Mouse (Mus musculus) heart, adult 10 weeks (tissue): ENCODE results near the gene Zscan4-ps2. TPM values are rescaled to one million over a fixed set of nuclear protein-coding genes. Genes with fewer than 3 reads are reported as not detected.

ENCODE experiments used
- polyA plus RNA-seq: library from polyadenylated mRNA; stranded (reverse); fragments of 350-450 nt; fragmentation: Illumina TruSeq; extraction: RNeasy Lipid Tissue Mini Kit (QIAGEN cat#74804); gene quantifications from one replicate; pipeline ENCODE4 v1.2.3, GENCODE M21; 2014; ENCODE audit warnings: low read depth, low replicate concordance

Gene Zscan4-ps2
- not detected for polyA plus RNA-seq

DNA sequence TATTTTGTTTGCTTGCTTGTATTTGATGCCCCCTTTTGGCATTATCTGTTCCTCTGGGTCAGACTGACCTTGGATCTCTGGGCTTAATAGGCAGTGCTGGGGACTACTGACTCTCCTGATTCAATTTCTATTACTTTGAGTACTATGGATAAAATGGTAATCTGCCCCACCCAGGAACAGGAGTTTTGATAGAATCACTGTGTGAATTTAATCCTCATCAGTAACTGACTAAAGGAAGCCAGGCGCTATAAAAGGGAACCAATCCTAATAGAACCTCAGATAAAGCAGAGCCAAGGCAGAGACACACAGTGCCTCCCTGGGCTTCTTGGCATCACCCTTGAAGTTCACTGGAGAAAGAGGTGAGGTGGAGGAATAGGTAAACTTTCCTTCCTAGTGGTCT, at the start of gene Zscan4-ps2:
Gene Zscan4-ps2, plus strand, starts transcription at position 301 of the 400 bp plus-strand sequence.

Other genes starting within 250 kb of the Zscan4-ps2 start
- not detected for gene Zscan4e, start 203.6 kb upstream of the Zscan4-ps2 start, polyA plus RNA-seq
- not detected for gene Zscan4f, start 116.4 kb upstream of the Zscan4-ps2 start, polyA plus RNA-seq
- not detected for gene Zscan4-ps3, start 95.0 kb downstream of the Zscan4-ps2 start, polyA plus RNA-seq
- not detected for gene Vmn1r72, start 165.8 kb downstream of the Zscan4-ps2 start, polyA plus RNA-seq
- not detected for gene Vmn1r73, start 216.0 kb downstream of the Zscan4-ps2 start, polyA plus RNA-seq